Mouse (Mus musculus) embryonic facial prominence, embryonic 11.5 days (tissue): Measurements from ENCODE around the gene Metap2. TPM values are rescaled to one million over a fixed set of nuclear protein-coding genes. Genes with fewer than 3 reads are reported as not detected.
A peak's percentile ranks its signal among the peaks of the same experiment; 100 is the strongest.

Experiments used
- ATAC-seq: fragments of 200-750 bp; cut with Nextera tagmentation; replicated peaks from 2 replicates; pipeline ENCODE4 v1.8.0; 2017; ENCODE audit warnings: low read depth; ENCODE audit not compliant: insufficient number of reproducible peaks, low FRiP score, low TSS enrichment
- DNase-seq: peaks from one replicate; pipeline ENCODE4 v3.0.0-alpha.2; 2015; ENCODE audit warnings: low spot score
- H3K27ac ChIP-seq: fragments of 300-500 bp; sonication (generic); replicated peaks from 2 replicates; pipeline ENCODE4 v1.5.1; 2014; ENCODE audit warnings: mild to moderate bottlenecking, low read depth, low read length, control low read depth
- H3K27me3 ChIP-seq: fragments of 300-500 bp; sonication (generic); 2 replicates; pipeline ENCODE4 v1.6.1; 2014; ENCODE audit warnings: mild to moderate bottlenecking, low read length, moderate library complexity, mixed read lengths; ENCODE audit not compliant: control insufficient read depth, insufficient read depth
- H3K36me3 ChIP-seq: fragments of 300-500 bp; sonication (generic); replicated peaks from 2 replicates; pipeline ENCODE4 v1.6.1; 2014; ENCODE audit warnings: low read depth, mild to moderate bottlenecking, low read length, moderate library complexity, mixed read lengths; ENCODE audit not compliant: control insufficient read depth, insufficient read depth
- H3K4me1 ChIP-seq: fragments of 300-500 bp; sonication (generic); 2 replicates; pipeline ENCODE4 v1.6.1; 2014; ENCODE audit warnings: low read length, mixed read lengths; ENCODE audit not compliant: control insufficient read depth, insufficient read depth
- H3K4me2 ChIP-seq: fragments of 300-500 bp; sonication (generic); 2 replicates; pipeline ENCODE4 v1.6.1; 2014; ENCODE audit warnings: low read depth, mild to moderate bottlenecking, control low read depth, low read length, moderate library complexity
- H3K4me3 ChIP-seq: fragments of 300-500 bp; sonication (generic); 2 replicates; pipeline ENCODE4 v1.5.1; 2014; ENCODE audit warnings: low read depth, low read length, control low read depth
- H3K9ac ChIP-seq: fragments of 300-500 bp; sonication (generic); replicated peaks from 2 replicates; pipeline ENCODE4 v1.6.1; 2014; ENCODE audit warnings: mild to moderate bottlenecking, control low read depth, low read length
- H3K9me3 ChIP-seq: fragments of 300-500 bp; sonication (generic); replicated peaks from 2 replicates; pipeline ENCODE4 v1.6.1; 2016; ENCODE audit warnings: mild to moderate bottlenecking, low read length, inconsistent platforms, mixed read lengths; ENCODE audit not compliant: control insufficient read depth
- WGBS: fragments of 180-500 bp; shearing (Covaris S2); extraction: QIAGEN DNeasy Blood & Tissue Kit; methylation state at CpG from one replicate; pipeline ENCODE4 v1.1.7; 2014; 5-methylcytosine and 5-hydroxymethylcytosine counted together
- polyA plus RNA-seq: library from polyadenylated mRNA; unstranded; fragments of >200 nt; fragmentation: Nextera tagmentation; extraction: Ambion mirVana; gene quantifications from 2 replicates; pipeline ENCODE4 v1.2.1, GENCODE M21; 2014

The Metap2 gene
- polyA plus RNA-seq, 1 experiment from 2014 or later: 272 TPM

DNA sequence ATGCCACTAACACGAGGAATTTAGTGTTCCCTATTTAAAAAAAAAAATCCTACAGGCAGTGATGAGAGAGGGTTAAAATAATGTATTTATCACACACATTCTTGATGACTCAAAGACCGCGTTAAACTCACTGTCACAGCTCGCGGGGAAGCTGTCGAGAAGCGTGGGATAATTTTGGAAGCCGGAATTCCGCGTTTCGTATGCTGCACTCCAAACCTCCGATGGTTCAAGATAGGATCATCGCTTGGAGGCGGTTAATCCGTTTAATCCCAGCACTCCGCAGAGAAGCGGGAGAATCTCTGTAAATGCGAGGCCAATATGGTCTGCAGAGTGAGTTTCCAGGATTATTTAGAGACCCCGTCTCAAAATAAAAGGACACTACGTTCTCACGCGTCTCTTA lies 6.9 kb downstream of the Metap2 start:
- Histone ChIP-seq H3K9me3 (no peaks in the 10 kb centered on the region), H3K36me3 (peaks cover 6% of the 10 kb centered on the region), H3K4me2 (peak overlapping the region; percentile 75), H3K4me3 (peak overlapping the region; percentile 97), H3K27ac (peak overlapping the region; percentile 62; the same call in 1 of the 2 replicates), H3K9ac (peak overlapping the region; percentile 94), H3K4me1 (no peaks in the 10 kb centered on the region), H3K27me3 (no peaks in the 10 kb centered on the region)
- ATAC-seq (no peak), DNase-seq (peak; percentile 56)
- 1% methylated on average over 22 of the region's 22 CpGs for WGBS

GRCm38 (mm10) chr10:93889579-93889950 lies 7.3 kb downstream of the Metap2 start:
- Histone ChIP-seq H3K36me3 (peaks cover 7% of the 10 kb centered on the region), H3K27me3 (no peaks in the 10 kb centered on the region), H3K4me1 (no peaks in the 10 kb centered on the region), H3K4me3 (peak overlapping the region; percentile 97), H3K4me2 (peak overlapping the region; percentile 75), H3K9me3 (no peaks in the 10 kb centered on the region), H3K9ac (peak overlapping the region; percentile 94), H3K27ac (peak overlapping the region; percentile 62)
- WGBS: 0% methylated on average over 24 of the region's 30 CpGs
- ATAC-seq: peak; percentile 97
- peak; percentile 94 for DNase-seq

GRCm38 (mm10) chr10:93888935-93889578 lies 7.8 kb downstream of the Metap2 start:
- ATAC-seq: peak; percentile 50
- peak overlapping the region; percentile 75 for H3K4me2 ChIP-seq
- DNase-seq: peak; percentile 50
- H3K27ac ChIP-seq: peak overlapping the region; percentile 62
- H3K27me3 ChIP-seq: no peaks in the 10 kb centered on the region
- H3K9me3 ChIP-seq: no peaks in the 10 kb centered on the region
- WGBS: under 1% methylated on average over 38 of the region's 38 CpGs
- no peaks in the 10 kb centered on the region for H3K4me1 ChIP-seq
- peak overlapping the region; percentile 94 for H3K9ac ChIP-seq
- peaks cover 7% of the 10 kb centered on the region for H3K36me3 ChIP-seq
- H3K4me3 ChIP-seq: peak overlapping the region; percentile 97

- 18% methylated on average over 10 of the region's 10 CpGs for WGBS
- Histone ChIP-seq H3K4me3 (peak overlapping the region; percentile 97), H3K9ac (peak overlapping the region; percentile 94), H3K36me3 (peaks cover 7% of the 10 kb centered on the region), H3K27ac (peak overlapping the region; percentile 62; the same call in 1 of the 2 replicates), H3K4me1 (no peaks in the 10 kb centered on the region), H3K4me2 (peak overlapping the region; percentile 75), H3K27me3 (no peaks in the 10 kb centered on the region), H3K9me3 (no peaks in the 10 kb centered on the region)
- DNase-seq (no peak), ATAC-seq (no peak)
These were observed 8.3 kb downstream of the Metap2 start for GRCm38 (mm10) chr10:93888590-93888934.

- no peak overlapping the region for H3K4me3 ChIP-seq
- WGBS: 91% methylated on average over 14 of the region's 14 CpGs
- H3K9me3 ChIP-seq: no peaks in the 10 kb centered on the region
- H3K4me2 ChIP-seq: no peak overlapping the region
- no peak overlapping the region for H3K9ac ChIP-seq
- no peaks in the 10 kb centered on the region for H3K4me1 ChIP-seq
- ATAC-seq (no peak), DNase-seq (no peak)
- peaks cover 7% of the 10 kb centered on the region for H3K36me3 ChIP-seq
- no peak overlapping the region for H3K27ac ChIP-seq
- H3K27me3 ChIP-seq: no peaks in the 10 kb centered on the region
These were observed 10.9 kb downstream of the Metap2 start for GRCm38 (mm10) chr10:93885839-93886477.

DNA sequence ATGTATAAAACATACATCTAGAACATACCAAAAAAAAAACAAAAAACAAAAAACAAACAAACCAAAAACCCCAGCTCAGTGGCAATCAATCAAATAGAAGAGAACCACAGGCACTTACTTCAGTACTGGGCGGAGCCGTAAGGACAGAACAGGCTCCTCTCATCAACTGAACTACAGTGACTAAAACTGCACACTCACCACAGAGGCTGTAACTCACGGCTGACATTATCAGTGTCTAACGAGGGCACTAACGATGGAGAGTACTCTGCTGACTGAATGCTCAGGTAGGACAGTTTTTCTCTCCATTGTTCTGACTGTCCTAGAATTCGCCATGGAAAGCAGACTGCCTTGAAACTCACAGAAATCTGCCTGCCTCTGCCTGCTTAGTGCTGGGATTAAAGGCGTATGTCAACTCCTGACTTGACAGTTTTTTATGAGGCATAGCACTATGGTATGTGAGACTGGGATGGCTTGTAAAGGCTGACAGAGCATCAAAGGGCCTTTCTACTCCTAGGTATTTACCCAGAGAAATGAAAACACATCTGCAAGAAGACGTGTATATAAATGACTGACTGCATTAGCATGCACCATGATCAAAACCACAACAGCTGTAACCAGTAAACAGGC lies 14.0 kb downstream of the Metap2 start:
- H3K4me2 ChIP-seq: no peak overlapping the region
- H3K27ac ChIP-seq: no peak overlapping the region
- H3K9me3 ChIP-seq: no peaks in the 10 kb centered on the region
- H3K4me1 ChIP-seq: no peaks in the 10 kb centered on the region
- H3K36me3 ChIP-seq: peaks cover 11% of the 10 kb centered on the region
- no peak overlapping the region for H3K4me3 ChIP-seq
- whole genome bisulfite sequencing: 85% methylated on average over 8 of the region's 8 CpGs
- H3K27me3 ChIP-seq: no peaks in the 10 kb centered on the region
- no peak for ATAC-seq
- no peak overlapping the region for H3K9ac ChIP-seq
- no peak for DNase-seq

GRCm38 (mm10) chr10:93881918-93882317 lies 15.0 kb downstream of the Metap2 start:
- no peak overlapping the region for H3K27ac ChIP-seq
- no peak overlapping the region for H3K4me3 ChIP-seq
- H3K4me1 ChIP-seq: no peaks in the 10 kb centered on the region
- no peak overlapping the region for H3K4me2 ChIP-seq
- no peaks in the 10 kb centered on the region for H3K9me3 ChIP-seq
- no peak for ATAC-seq
- no peak for DNase-seq
- H3K27me3 ChIP-seq: no peaks in the 10 kb centered on the region
- H3K9ac ChIP-seq: no peak overlapping the region
- H3K36me3 ChIP-seq: peaks cover 12% of the 10 kb centered on the region

GRCm38 (mm10) chr10:93878732-93879131 lies 18.2 kb downstream of the Metap2 start:
- H3K4me3 ChIP-seq: no peak overlapping the region
- H3K9me3 ChIP-seq: no peaks in the 10 kb centered on the region
- ATAC-seq: no peak
- peaks cover 5% of the 10 kb centered on the region; the same call in 1 of the 2 replicates for H3K36me3 ChIP-seq
- no peak for DNase-seq
- H3K9ac ChIP-seq: no peak overlapping the region
- WGBS: 92% methylated on average over 4 of the region's 4 CpGs
- H3K4me1 ChIP-seq: no peaks in the 10 kb centered on the region
- no peak overlapping the region for H3K4me2 ChIP-seq
- no peaks in the 10 kb centered on the region for H3K27me3 ChIP-seq
- no peak overlapping the region for H3K27ac ChIP-seq
